ENCODE assay signal across 17 mouse cellular contexts in genomic region chr2:44103321-44103720, GRCm38 (mm10).
DNase-seq lines count a peak whose midpoint lies in the region; ATAC-seq lines count a peak whose summit lies in the region.
"Had no signal": no experiment of that assay in that cellular context is flagged by ENCODE, and none has a peak within 500 bp of the region (broad histone marks: within the 10 kb centered on the region; RNA-seq: fewer than 3 reads in every experiment).

No protein-coding gene starts in this region.

- no peak for ATAC-seq in embryonic facial prominence, embryonic 11.5 days (replicated peaks; ENCODE audit: insufficient number of reproducible peaks, low FRiP score, low TSS enrichment, low read depth)
- ATAC-seq in kidney, embryonic 16.5 days (ENCODE audit: low FRiP score, low TSS enrichment), result no peak
- 0 out of 2 replicates have a peak, but pooled peaks have one; percentile 10 for ATAC-seq in embryonic facial prominence, embryonic 13.5 days (ENCODE audit: insufficient number of reproducible peaks, insufficient read depth, low FRiP score, low TSS enrichment, low read depth)
- no peak for ATAC-seq in limb, embryonic 15.5 days (ENCODE audit: insufficient number of reproducible peaks, low FRiP score, low TSS enrichment, low read depth)
- ATAC-seq in erythroid progenitor cell, adult 5-6 weeks (replicated peaks; ENCODE audit: low FRiP score, poor library complexity, severe bottlenecking), result no peak
- ATAC-seq: forebrain, postnatal 0 days; midbrain, embryonic 16.5 days had no signal

- H3K4me2 ChIP-seq in embryonic facial prominence, embryonic 11.5 days (ENCODE audit: low read depth, low read length), result no peak overlapping the region
- no peak overlapping the region for H3K4me2 ChIP-seq in kidney, embryonic 16.5 days (replicated peaks; ENCODE audit: low read depth, low read length)
- 0 out of 2 replicates have a peak overlapping the region, but pooled peaks have one; percentile 14 for H3K4me2 ChIP-seq in embryonic facial prominence, embryonic 13.5 days
- H3K4me2 ChIP-seq in limb, embryonic 15.5 days, result no peak overlapping the region
- H3K4me2 ChIP-seq: heart, embryonic 15.5 days; hindbrain, embryonic 15.5 days; liver, embryonic 11.5 days had no signal

- no peaks in the 10 kb centered on the region for H3K36me3 ChIP-seq in embryonic facial prominence, embryonic 11.5 days (replicated peaks; ENCODE audit: control insufficient read depth, insufficient read depth, low read depth, low read length)
- no peaks in the 10 kb centered on the region for H3K36me3 ChIP-seq in embryonic facial prominence, embryonic 10.5 days (replicated peaks)
- H3K36me3 ChIP-seq in kidney, embryonic 16.5 days (ENCODE audit: insufficient read depth, low read length), result no peaks in the 10 kb centered on the region
- H3K36me3 ChIP-seq in embryonic facial prominence, embryonic 13.5 days, result no peaks in the 10 kb centered on the region
- no peaks in the 10 kb centered on the region for H3K36me3 ChIP-seq in limb, embryonic 15.5 days
- H3K36me3 ChIP-seq: heart, embryonic 15.5 days; hindbrain, embryonic 15.5 days had no signal

- H3K27me3 ChIP-seq in embryonic facial prominence, embryonic 11.5 days (ENCODE audit: control insufficient read depth, insufficient read depth, low read length), result no peaks in the 10 kb centered on the region
- H3K27me3 ChIP-seq in embryonic facial prominence, embryonic 10.5 days (replicated peaks; ENCODE audit: low read depth, poor library complexity, severe bottlenecking), result no peaks in the 10 kb centered on the region
- no peaks in the 10 kb centered on the region for H3K27me3 ChIP-seq in kidney, embryonic 16.5 days (ENCODE audit: insufficient read depth, low read length)
- H3K27me3 ChIP-seq in embryonic facial prominence, embryonic 13.5 days, result no peaks in the 10 kb centered on the region
- no peaks in the 10 kb centered on the region for H3K27me3 ChIP-seq in limb, embryonic 15.5 days
- H3K27me3 ChIP-seq: heart, embryonic 15.5 days; hindbrain, embryonic 15.5 days; megakaryocyte, embryonic 14.5 days had no signal

- H3K27ac ChIP-seq in embryonic facial prominence, embryonic 11.5 days (replicated peaks; ENCODE audit: low read depth, low read length), result no peak overlapping the region
- H3K27ac ChIP-seq in embryonic facial prominence, embryonic 10.5 days (replicated peaks), result no peak overlapping the region
- peak overlapping the region; percentile 28; the same call in 1 of the 2 replicates for H3K27ac ChIP-seq in kidney, embryonic 16.5 days (ENCODE audit: low read length)
- peak overlapping the region; percentile 4; the same call in 1 of the 2 replicates for H3K27ac ChIP-seq in embryonic facial prominence, embryonic 13.5 days
- H3K27ac ChIP-seq in limb, embryonic 15.5 days, result peak overlapping the region; percentile 63
- H3K27ac ChIP-seq: hindbrain, embryonic 15.5 days had no signal

- H3K9ac ChIP-seq in embryonic facial prominence, embryonic 11.5 days (replicated peaks; ENCODE audit: low read length), result no peak overlapping the region
- H3K9ac ChIP-seq in kidney, embryonic 16.5 days (replicated peaks; ENCODE audit: low read length), result no peak overlapping the region
- H3K9ac ChIP-seq in embryonic facial prominence, embryonic 13.5 days, result no peak overlapping the region
- no peak overlapping the region for H3K9ac ChIP-seq in limb, embryonic 15.5 days
- H3K9ac ChIP-seq: forebrain, postnatal 0 days; heart, embryonic 15.5 days; hindbrain, embryonic 15.5 days had no signal

- no peak overlapping the region for H3K4me3 ChIP-seq in embryonic facial prominence, embryonic 11.5 days (ENCODE audit: low read depth, low read length)
- H3K4me3 ChIP-seq in embryonic facial prominence, embryonic 10.5 days, result no peak overlapping the region
- H3K4me3 ChIP-seq in kidney, embryonic 16.5 days (ENCODE audit: low read length), result no peak overlapping the region
- no peak overlapping the region for H3K4me3 ChIP-seq in embryonic facial prominence, embryonic 13.5 days
- no peak overlapping the region for H3K4me3 ChIP-seq in limb, embryonic 15.5 days
- H3K4me3 ChIP-seq: heart, embryonic 15.5 days; hindbrain, embryonic 15.5 days; megakaryocyte, embryonic 14.5 days had no signal

- DNase-seq in embryonic facial prominence, embryonic 11.5 days (ENCODE audit: low spot score), result peak; percentile 18
- DNase-seq in embryonic facial prominence, embryonic 10.5 days (ENCODE audit: low spot score), result no peak
- no peak for DNase-seq in kidney, adult 18-20 months
- DNase-seq in natural killer cell, adult 2 months (ENCODE audit: low spot score in 2 of 2), result no peak
- DNase-seq: cerebellum, adult 9-11 months; forebrain, postnatal 0 days; spleen, adult 18-20 months; thymus, postnatal 25 days had no signal

- 53% methylated on average over 8 of the region's 8 CpGs for WGBS in embryonic facial prominence, embryonic 11.5 days
- WGBS in embryonic facial prominence, embryonic 10.5 days, result 68% methylated on average over 8 of the region's 8 CpGs
- 77% methylated on average over 8 of the region's 8 CpGs for WGBS in kidney, embryonic 16.5 days
- 36% methylated on average over 8 of the region's 8 CpGs for WGBS in embryonic facial prominence, embryonic 13.5 days
- 42% methylated on average over 8 of the region's 8 CpGs for WGBS in limb, embryonic 15.5 days

- H3K4me1 ChIP-seq in embryonic facial prominence, embryonic 11.5 days (ENCODE audit: control insufficient read depth, insufficient read depth, low read length), result no peaks in the 10 kb centered on the region
- peaks cover 16% of the 10 kb centered on the region for H3K4me1 ChIP-seq in embryonic facial prominence, embryonic 10.5 days
- peaks cover 10% of the 10 kb centered on the region; the same call in 1 of the 2 replicates for H3K4me1 ChIP-seq in kidney, embryonic 16.5 days (ENCODE audit: insufficient read depth, low read length)
- H3K4me1 ChIP-seq in embryonic facial prominence, embryonic 13.5 days, result peaks cover 21% of the 10 kb centered on the region
- peaks cover 22% of the 10 kb centered on the region for H3K4me1 ChIP-seq in limb, embryonic 15.5 days
- H3K4me1 ChIP-seq: megakaryocyte, embryonic 14.5 days had no signal

- no peaks in the 10 kb centered on the region for H3K9me3 ChIP-seq in embryonic facial prominence, embryonic 11.5 days (replicated peaks; ENCODE audit: control insufficient read depth, low read length)
- H3K9me3 ChIP-seq in embryonic facial prominence, embryonic 10.5 days, result no peaks in the 10 kb centered on the region
- H3K9me3 ChIP-seq in kidney, embryonic 16.5 days (ENCODE audit: low read length), result no peaks in the 10 kb centered on the region
- H3K9me3 ChIP-seq in embryonic facial prominence, embryonic 13.5 days, result no peaks in the 10 kb centered on the region
- no peaks in the 10 kb centered on the region for H3K9me3 ChIP-seq in limb, embryonic 15.5 days
- H3K9me3 ChIP-seq: heart, embryonic 15.5 days; hindbrain, embryonic 15.5 days; megakaryocyte, embryonic 14.5 days had no signal

Comparison
In these comparisons a context has a peak if more than half of its experiments do, and no peak if none do; other contexts are left out.
1. H3K27ac ChIP-seq: peak in kidney, embryonic 16.5 days (single experiment), embryonic facial prominence, embryonic 13.5 days (single experiment) and limb, embryonic 15.5 days (single experiment); none in embryonic facial prominence, embryonic 11.5 days (single experiment) and embryonic facial prominence, embryonic 10.5 days (single experiment).